Mouse (Mus musculus) testis, adult 2 months (tissue): ENCODE measurements around the gene Ficd.

Source experiments
- CTCF ChIP-seq: fragments of 200-500 bp; IDR thresholded peaks from 2 replicates; pipeline ENCODE4 v1.5.1; 2012; ENCODE audit warnings: low read depth, mild to moderate bottlenecking, inconsistent platforms, low read length, moderate library complexity; ENCODE audit not compliant: control insufficient read depth, insufficient read depth, insufficient replicate concordance
- POLR2A ChIP-seq: fragments of 200-500 bp; IDR thresholded peaks from 2 replicates; pipeline ENCODE4 v1.6.1; 2012; ENCODE audit warnings: low read depth, mild to moderate bottlenecking, inconsistent platforms, low read length, moderate library complexity; ENCODE audit not compliant: control insufficient read depth

DNA sequence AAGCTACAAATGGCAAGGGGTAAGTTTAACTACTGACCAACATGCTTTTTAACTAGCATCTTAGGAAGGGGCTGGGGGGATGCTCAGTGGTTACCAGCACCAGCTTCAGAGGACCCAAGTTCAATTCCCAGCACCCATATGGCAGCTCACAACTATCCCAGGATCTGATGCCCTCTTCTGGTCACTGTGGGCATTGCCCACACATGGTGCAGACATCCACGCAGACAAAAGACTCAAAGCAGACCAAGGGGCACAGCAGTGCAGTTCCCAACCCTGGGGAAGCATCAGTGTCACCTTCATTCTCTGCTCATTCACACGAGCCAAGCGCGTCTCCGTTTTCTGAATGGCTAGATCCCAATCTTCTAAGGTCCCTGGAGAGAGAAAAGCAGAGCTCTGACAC, 12.0 kb downstream of the Ficd start:
- TF ChIP-seq POLR2A (no peak), CTCF (peak; percentile 38; the same call in 1 of the 2 replicates)
